Mouse (Mus musculus) olfactory bulb, adult 2 months (tissue): Measurements from ENCODE around the gene Thbd.

Source experiments
- CTCF ChIP-seq: fragments of 200-500 bp; IDR thresholded peaks from 2 replicates; pipeline ENCODE4 v1.5.1; 2012; ENCODE audit warnings: low read depth, mild to moderate bottlenecking, low read length, moderate library complexity; ENCODE audit not compliant: insufficient read depth
- POLR2A ChIP-seq: fragments of 200-500 bp; IDR thresholded peaks from 2 replicates; pipeline ENCODE4 v1.6.1; 2012; ENCODE audit warnings: mild to moderate bottlenecking, low read depth, low read length, moderate library complexity; ENCODE audit not compliant: insufficient read depth

DNA sequence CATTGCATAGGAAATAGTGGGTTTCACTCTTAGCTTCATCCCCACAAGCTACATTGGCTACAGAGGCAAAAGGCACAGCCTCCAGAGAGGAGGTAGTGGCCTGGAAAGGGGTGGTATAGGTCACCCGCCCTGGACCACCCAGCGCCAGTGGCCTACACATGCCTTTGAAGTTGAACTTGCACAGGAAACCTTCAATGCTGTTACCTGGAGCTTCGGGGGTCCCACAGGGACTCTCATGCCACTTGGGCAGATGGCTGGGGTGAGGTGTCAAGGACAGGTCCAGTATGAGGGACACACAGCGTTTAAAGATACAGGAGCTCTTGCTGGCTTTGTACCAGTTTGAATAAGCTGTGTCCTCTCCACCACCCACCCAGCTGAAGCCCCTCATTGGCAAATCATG lies 34.7 kb upstream of the Thbd start:
- no peak for TF ChIP-seq POLR2A
- TF ChIP-seq CTCF, result no peak
